Mouse (Mus musculus): ENCODE measurements around the gene Hadha. TPM values are rescaled to one million over a fixed set of nuclear protein-coding genes. Genes with fewer than 3 reads are reported as not detected.

The Hadha gene
- polyA plus RNA-seq (2014; fragmentation: Nextera tagmentation; extraction: Ambion mirVana) = 64.9 and 65.8 TPM in 2 replicates

GRCm38 (mm10) chr5:30154474-30155394, at the start of gene Hadha, which contains the start of gene Hadhb:
TSS of gene Hadha (minus strand) at chr5:30155162.
TSS of gene Hadhb (plus strand) at chr5:30155248.
- no peaks in the 10 kb centered on the region for H3K9me3 ChIP-seq (replicated peaks; ENCODE audit: control insufficient read depth, low read length)
- H3K9ac ChIP-seq (ENCODE audit: low read length) = peak within 1 kb of the TSS; percentile 83
- no peaks in the 10 kb centered on the region for H3K27me3 ChIP-seq (replicated peaks; ENCODE audit: control insufficient read depth, insufficient read depth, low read length)
- H3K36me3 ChIP-seq (ENCODE audit: control insufficient read depth, insufficient read depth, low read length) = no peaks in the 10 kb centered on the region
- ATAC-seq (peak; percentile 93), DNase-seq (ENCODE audit: low spot score) (peak; percentile 91)
- WGBS = under 1% methylated on average over 53 of the region's 53 CpGs
- peaks cover 13% of the 10 kb centered on the region for H3K4me1 ChIP-seq (ENCODE audit: control insufficient read depth, insufficient read depth, low read length)
- peak within 1 kb of the TSS; percentile 84 for H3K27ac ChIP-seq (ENCODE audit: low read depth, low read length)
- peak within 1 kb of the TSS; percentile 94 for H3K4me3 ChIP-seq (ENCODE audit: low read depth, low read length)
- peak within 1 kb of the TSS; percentile 87 for H3K4me2 ChIP-seq (ENCODE audit: low read length)

- Histone ChIP-seq H3K27ac (ENCODE audit: low read depth, low read length) (no peak overlapping the region), H3K9me3 (replicated peaks; ENCODE audit: control insufficient read depth, low read length) (no peaks in the 10 kb centered on the region), H3K4me2 (ENCODE audit: low read length) (no peak overlapping the region), H3K9ac (ENCODE audit: low read length) (no peak overlapping the region), H3K4me1 (ENCODE audit: control insufficient read depth, insufficient read depth, low read length) (no peaks in the 10 kb centered on the region), H3K27me3 (replicated peaks; ENCODE audit: control insufficient read depth, insufficient read depth, low read length) (no peaks in the 10 kb centered on the region), H3K36me3 (ENCODE audit: control insufficient read depth, insufficient read depth, low read length) (no peaks in the 10 kb centered on the region), H3K4me3 (ENCODE audit: low read depth, low read length) (no peak overlapping the region)
- DNase-seq (ENCODE audit: low spot score) (no peak), ATAC-seq (no peak)
- 48% methylated on average over 1 of the region's 1 CpGs for WGBS
Measured at GRCm38 (mm10) chr5:30204441-30204840, 49.5 kb upstream of the Hadha start.

GRCm38 (mm10) chr5:30203216-30203885, 48.4 kb upstream of the Hadha start:
- H3K4me1 ChIP-seq (ENCODE audit: control insufficient read depth, insufficient read depth, low read length) = no peaks in the 10 kb centered on the region
- 89% methylated on average over 10 of the region's 10 CpGs for WGBS
- DNase-seq (ENCODE audit: low spot score) = no peak
- no peaks in the 10 kb centered on the region for H3K9me3 ChIP-seq (replicated peaks; ENCODE audit: control insufficient read depth, low read length)
- H3K36me3 ChIP-seq (ENCODE audit: control insufficient read depth, insufficient read depth, low read length) = no peaks in the 10 kb centered on the region
- no peak overlapping the region for H3K27ac ChIP-seq (ENCODE audit: low read depth, low read length)
- no peak overlapping the region for H3K9ac ChIP-seq (ENCODE audit: low read length)
- no peaks in the 10 kb centered on the region for H3K27me3 ChIP-seq (replicated peaks; ENCODE audit: control insufficient read depth, insufficient read depth, low read length)
- no peak overlapping the region for H3K4me2 ChIP-seq (ENCODE audit: low read length)
- ATAC-seq = no peak
- no peak overlapping the region for H3K4me3 ChIP-seq (ENCODE audit: low read depth, low read length)

- whole genome bisulfite sequencing = 92% methylated on average over 7 of the region's 7 CpGs
- no peak for ATAC-seq
- H3K9me3 ChIP-seq (replicated peaks; ENCODE audit: control insufficient read depth, low read length) = no peaks in the 10 kb centered on the region
- H3K9ac ChIP-seq (ENCODE audit: low read length) = no peak overlapping the region
- H3K27me3 ChIP-seq (replicated peaks; ENCODE audit: control insufficient read depth, insufficient read depth, low read length) = no peaks in the 10 kb centered on the region
- no peak overlapping the region for H3K4me3 ChIP-seq (ENCODE audit: low read depth, low read length)
- no peak for DNase-seq (ENCODE audit: low spot score)
- no peak overlapping the region for H3K27ac ChIP-seq (ENCODE audit: low read depth, low read length)
- no peaks in the 10 kb centered on the region for H3K36me3 ChIP-seq (ENCODE audit: control insufficient read depth, insufficient read depth, low read length)
- no peak overlapping the region for H3K4me2 ChIP-seq (ENCODE audit: low read length)
- no peaks in the 10 kb centered on the region for H3K4me1 ChIP-seq (ENCODE audit: control insufficient read depth, insufficient read depth, low read length)
Measured at GRCm38 (mm10) chr5:30202221-30202620, 47.3 kb upstream of the Hadha start.

GRCm38 (mm10) chr5:30201521-30201920, 46.6 kb upstream of the Hadha start:
- Histone ChIP-seq H3K27ac (ENCODE audit: low read depth, low read length) (no peak overlapping the region), H3K4me1 (ENCODE audit: control insufficient read depth, insufficient read depth, low read length) (no peaks in the 10 kb centered on the region), H3K4me2 (ENCODE audit: low read length) (no peak overlapping the region), H3K9me3 (replicated peaks; ENCODE audit: control insufficient read depth, low read length) (no peaks in the 10 kb centered on the region), H3K4me3 (ENCODE audit: low read depth, low read length) (no peak overlapping the region), H3K27me3 (replicated peaks; ENCODE audit: control insufficient read depth, insufficient read depth, low read length) (no peaks in the 10 kb centered on the region), H3K9ac (ENCODE audit: low read length) (no peak overlapping the region), H3K36me3 (ENCODE audit: control insufficient read depth, insufficient read depth, low read length) (no peaks in the 10 kb centered on the region)
- peak; percentile 75 for DNase-seq (ENCODE audit: low spot score)
- 54% methylated on average over 5 of the region's 5 CpGs for WGBS
- ATAC-seq = peak; percentile 46; the same call in 1 of the 2 replicates

- Histone ChIP-seq H3K36me3 (ENCODE audit: control insufficient read depth, insufficient read depth, low read length) (no peaks in the 10 kb centered on the region), H3K4me3 (ENCODE audit: low read depth, low read length) (no peak overlapping the region), H3K9ac (ENCODE audit: low read length) (no peak overlapping the region), H3K4me2 (ENCODE audit: low read length) (no peak overlapping the region), H3K4me1 (ENCODE audit: control insufficient read depth, insufficient read depth, low read length) (no peaks in the 10 kb centered on the region), H3K9me3 (replicated peaks; ENCODE audit: control insufficient read depth, low read length) (no peaks in the 10 kb centered on the region), H3K27ac (ENCODE audit: low read depth, low read length) (no peak overlapping the region), H3K27me3 (replicated peaks; ENCODE audit: control insufficient read depth, insufficient read depth, low read length) (no peaks in the 10 kb centered on the region)
- DNase-seq (ENCODE audit: low spot score) (no peak), ATAC-seq (no peak)
- WGBS = 70% methylated on average over 7 of the region's 7 CpGs
Measured at GRCm38 (mm10) chr5:30198257-30198656, 43.3 kb upstream of the Hadha start.

GRCm38 (mm10) chr5:30195340-30195739, 40.4 kb upstream of the Hadha start:
- Histone ChIP-seq H3K36me3 (ENCODE audit: control insufficient read depth, insufficient read depth, low read length) (no peaks in the 10 kb centered on the region), H3K4me2 (ENCODE audit: low read length) (no peak overlapping the region), H3K9me3 (replicated peaks; ENCODE audit: control insufficient read depth, low read length) (no peaks in the 10 kb centered on the region), H3K4me1 (ENCODE audit: control insufficient read depth, insufficient read depth, low read length) (no peaks in the 10 kb centered on the region), H3K27me3 (replicated peaks; ENCODE audit: control insufficient read depth, insufficient read depth, low read length) (no peaks in the 10 kb centered on the region), H3K27ac (ENCODE audit: low read depth, low read length) (no peak overlapping the region), H3K9ac (ENCODE audit: low read length) (no peak overlapping the region), H3K4me3 (ENCODE audit: low read depth, low read length) (no peak overlapping the region)
- no peak for DNase-seq (ENCODE audit: low spot score)
- 88% methylated on average over 5 of the region's 5 CpGs for WGBS
- ATAC-seq = no peak

- Histone ChIP-seq H3K4me2 (ENCODE audit: low read length) (no peak overlapping the region), H3K27ac (ENCODE audit: low read depth, low read length) (no peak overlapping the region), H3K4me3 (ENCODE audit: low read depth, low read length) (no peak overlapping the region), H3K36me3 (ENCODE audit: control insufficient read depth, insufficient read depth, low read length) (peaks cover 14% of the 10 kb centered on the region; the same call in 1 of the 2 replicates), H3K27me3 (replicated peaks; ENCODE audit: control insufficient read depth, insufficient read depth, low read length) (no peaks in the 10 kb centered on the region), H3K9me3 (replicated peaks; ENCODE audit: control insufficient read depth, low read length) (no peaks in the 10 kb centered on the region), H3K9ac (ENCODE audit: low read length) (no peak overlapping the region), H3K4me1 (ENCODE audit: control insufficient read depth, insufficient read depth, low read length) (no peaks in the 10 kb centered on the region)
- no peak for DNase-seq (ENCODE audit: low spot score)
- ATAC-seq = no peak
- WGBS = 91% methylated on average over 1 of the region's 1 CpGs
Measured at GRCm38 (mm10) chr5:30192452-30192851, 37.5 kb upstream of the Hadha start.
